Mouse (Mus musculus): ENCODE data around the gene Itpr1.
"Not testable (repeated sequence)": the region's sequence is repeated elsewhere in the genome, so short reads cannot be mapped to it uniquely, and the experiment has no call there.

Itpr1 gene

GRCm38 (mm10) chr6:108557576-108558322 is 344.9 kb downstream of the Itpr1 start:
- DNase-seq: no peak

- DNase-seq: not testable (repeated sequence)
These were observed 346.3 kb downstream of the Itpr1 start for GRCm38 (mm10) chr6:108559226-108559625.

DNA sequence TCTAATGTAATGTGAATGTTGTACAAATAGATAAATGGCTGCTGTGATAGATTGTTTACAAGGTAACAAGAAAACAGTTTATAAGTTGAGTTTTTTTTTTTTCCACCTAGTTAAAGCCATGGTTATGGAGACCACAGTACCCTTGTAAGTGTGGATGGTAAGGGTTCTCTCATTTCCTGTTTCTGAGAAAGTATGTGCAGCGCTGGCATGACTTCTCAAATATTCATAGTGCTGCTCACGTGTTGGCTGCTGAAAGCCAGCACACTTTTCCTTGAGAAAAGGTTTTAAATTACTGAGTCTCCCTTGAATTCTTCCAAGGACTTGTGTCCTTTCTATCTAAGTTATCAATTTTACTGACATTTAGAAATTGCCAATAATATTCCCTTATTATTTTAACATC is 350.1 kb downstream of the Itpr1 start:
- DNase-seq: no peak

GRCm38 (mm10) chr6:108565447-108565846 is 352.6 kb downstream of the Itpr1 start:
- not testable (repeated sequence) for DNase-seq

GRCm38 (mm10) chr6:108566549-108566948 is 353.7 kb downstream of the Itpr1 start:
- peak; percentile 80 for DNase-seq

DNA sequence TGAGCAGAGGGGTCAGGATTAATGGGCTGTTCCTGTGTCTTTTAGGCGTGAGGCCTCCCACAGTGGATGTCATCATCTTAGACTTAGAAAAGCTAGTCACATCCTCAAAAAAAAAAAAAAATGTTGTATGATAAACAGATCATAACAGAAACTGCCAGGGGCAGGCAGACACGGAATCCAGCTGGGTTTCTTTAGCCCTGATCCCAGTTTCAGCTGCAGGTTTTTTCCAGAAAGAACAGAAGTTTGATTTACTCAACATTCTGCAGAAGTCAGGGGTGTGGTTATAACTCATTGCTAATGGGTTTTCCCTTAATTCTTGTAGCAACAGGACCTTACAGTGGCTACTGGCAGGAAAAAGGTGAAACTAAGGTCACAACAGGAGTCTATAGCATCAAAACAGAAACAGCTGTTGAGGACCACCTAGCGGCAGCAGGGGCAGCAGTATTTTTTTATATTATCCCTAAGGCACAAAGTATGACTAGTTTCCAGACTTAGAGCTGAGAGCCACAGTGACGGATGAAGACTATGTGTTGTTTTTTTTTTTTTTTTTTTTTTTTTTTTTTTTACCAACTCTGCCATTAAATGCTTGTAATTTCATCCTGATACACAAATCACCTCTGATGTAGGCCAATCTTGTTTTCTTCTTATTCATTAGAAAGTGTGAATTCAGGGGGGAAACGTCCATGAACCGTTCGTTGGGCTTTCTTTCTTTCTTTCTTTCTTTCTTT is 356.7 kb downstream of the Itpr1 start:
- DNase-seq: peak; percentile 93

GRCm38 (mm10) chr6:108570351-108571041 is 357.6 kb downstream of the Itpr1 start:
- peak; percentile 99 for DNase-seq

DNA sequence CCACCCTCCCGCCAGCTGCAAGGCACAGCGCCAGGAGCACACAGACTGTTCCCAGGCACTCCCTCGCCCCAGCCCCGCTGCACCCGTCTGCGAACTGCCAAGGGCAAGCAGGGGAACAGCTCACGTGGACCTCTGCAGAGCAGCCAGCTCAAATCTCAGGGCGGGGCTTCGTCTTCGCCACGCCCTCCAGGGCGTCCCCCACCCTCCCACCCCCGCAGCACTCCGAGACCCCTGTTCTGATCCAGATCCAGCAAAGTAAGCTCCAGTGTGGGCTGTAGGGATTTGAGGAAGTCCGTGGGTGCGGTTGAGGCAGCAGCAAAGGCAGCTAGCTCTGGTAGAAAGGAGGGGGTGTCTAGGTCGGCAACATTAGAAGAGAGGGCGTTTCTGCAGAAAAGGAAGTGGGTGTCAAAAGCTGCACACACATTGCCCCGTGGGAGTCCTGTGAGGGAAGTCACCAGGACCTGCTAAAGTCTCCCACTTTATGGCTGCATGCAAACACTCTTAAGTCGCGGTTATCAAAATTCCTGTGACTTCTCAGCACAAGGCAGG is 358.2 kb downstream of the Itpr1 start:
- DNase-seq: peak; percentile 99

GRCm38 (mm10) chr6:108572646-108573045 is 359.8 kb downstream of the Itpr1 start:
- no peak for DNase-seq

- no peak for DNase-seq
These were observed 364.2 kb downstream of the Itpr1 start for GRCm38 (mm10) chr6:108577056-108577455.

- DNase-seq: peak; percentile 12
These were observed 375.5 kb downstream of the Itpr1 start for GRCm38 (mm10) chr6:108588426-108588825.

GRCm38 (mm10) chr6:108592227-108592626 is 379.3 kb downstream of the Itpr1 start:
- DNase-seq: peak; percentile 55

DNA sequence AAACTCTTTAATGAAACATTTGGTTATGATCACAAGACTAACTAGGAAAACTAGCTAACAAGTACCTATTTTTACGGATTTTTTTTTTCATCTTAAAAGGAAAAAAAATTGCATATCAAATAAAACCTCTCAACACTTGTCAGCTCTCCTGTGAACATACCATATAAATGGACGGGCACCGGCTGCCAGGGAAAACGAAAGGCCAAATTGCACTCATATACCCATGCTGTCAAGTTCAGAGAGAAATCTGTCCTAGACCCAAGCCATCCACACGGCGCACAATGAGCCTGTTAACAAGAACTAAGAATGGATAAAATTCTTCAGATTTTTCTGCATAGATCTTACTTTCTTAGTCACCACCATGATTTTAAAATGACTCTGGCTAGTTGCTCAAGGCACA is 379.7 kb downstream of the Itpr1 start:
- peak; percentile 56 for DNase-seq

- DNase-seq: peak; percentile 40
These were observed 381.4 kb downstream of the Itpr1 start for GRCm38 (mm10) chr6:108594171-108594841.

DNA sequence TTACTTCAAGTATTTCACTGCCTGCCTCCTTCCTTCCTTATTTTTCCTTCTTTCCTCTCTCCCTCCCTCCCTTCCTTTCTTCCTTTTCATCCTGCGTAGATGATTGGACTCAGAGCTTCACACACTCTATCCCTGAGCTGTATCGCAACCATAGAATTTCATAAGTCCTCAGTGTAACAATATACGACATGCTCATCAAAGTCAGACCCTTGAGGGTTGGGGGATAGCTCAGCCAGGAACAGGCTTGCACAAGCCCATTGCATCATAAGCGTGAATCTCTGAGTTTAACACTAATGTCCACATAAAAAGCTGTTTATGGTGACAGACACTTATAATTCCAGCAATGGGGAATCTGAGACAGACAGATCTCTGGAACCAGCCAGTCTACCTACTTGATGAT is 385.8 kb downstream of the Itpr1 start:
- DNase-seq: peak; percentile 42

DNA sequence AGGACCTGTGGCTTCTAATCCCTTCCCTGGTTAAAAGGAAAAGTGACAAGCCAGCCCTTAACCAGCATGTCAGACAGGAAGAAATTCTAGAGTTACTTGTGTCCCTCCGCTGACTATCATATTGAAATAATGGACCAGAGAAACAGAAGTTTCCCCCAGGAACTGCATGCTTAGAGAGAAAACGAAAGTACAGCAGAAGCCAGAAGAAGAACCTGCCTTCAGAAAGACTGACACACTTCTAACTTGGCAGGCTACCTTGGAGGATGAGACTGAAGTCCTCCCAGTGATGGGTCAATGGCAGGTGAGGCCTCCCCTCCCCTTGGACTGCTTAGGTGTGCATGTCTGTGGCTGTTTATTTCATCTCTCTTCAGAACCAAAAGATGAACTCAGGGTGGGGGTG is 386.4 kb downstream of the Itpr1 start:
- peak; percentile 11 for DNase-seq
